Mouse (Mus musculus) CH12.LX (cell line): Measurements from ENCODE around the gene Dusp16. TPM values are rescaled to one million over a fixed set of nuclear protein-coding genes. Genes with fewer than 3 reads are reported as not detected.

Experiments used
- DNase-seq: peaks from one replicate; pipeline ENCODE4 v3.0.0-alpha.2; 2013; ENCODE audit errors: extremely low read depth
- H3K27ac ChIP-seq: 2 replicates; pipeline ENCODE4 v1.5.1; 2012; ENCODE audit warnings: low read depth, mild to moderate bottlenecking, control low read depth, moderate library complexity; ENCODE audit not compliant: insufficient read depth
- H3K27me3 ChIP-seq: replicated peaks from 2 replicates; pipeline ENCODE3; 2012; ENCODE audit warnings: inconsistent platforms
- H3K36me3 ChIP-seq, 2 experiments: replicated peaks in 1 of 2; 2 replicates each; pipeline versions ENCODE3 to v1.6.1; 2012; ENCODE audit warnings: inconsistent platforms in 1 of 2, low read length in 1 of 2, mild to moderate bottlenecking in 1 of 2, mixed read lengths in 1 of 2, moderate library complexity in 1 of 2; ENCODE audit not compliant: control insufficient read depth in 1 of 2, insufficient read depth in 1 of 2
- H3K4me1 ChIP-seq, 2 experiments: 2 replicates each; pipeline ENCODE4 v1.6.1; 2012; ENCODE audit warnings: inconsistent platforms in 1 of 2, moderate library complexity in 1 of 2; ENCODE audit not compliant: insufficient read depth in 2 of 2, control insufficient read depth in 1 of 2
- H3K4me2 ChIP-seq: 2 replicates; pipeline ENCODE4 v1.6.1; 2012; ENCODE audit warnings: low read depth, mild to moderate bottlenecking, control low read depth; ENCODE audit not compliant: poor library complexity, insufficient read depth, severe bottlenecking
- H3K4me3 ChIP-seq, 3 experiments: fragments of 150-350 bp in 1 of 3; sonication (generic) in 1 of 3; replicated peaks in 1 of 3; 2 replicates each; pipeline versions ENCODE3 to v1.5.1; 2011 to 2012; ENCODE audit warnings: low read depth in 2 of 3, low read length in 2 of 3, mild to moderate bottlenecking in 2 of 3, moderate library complexity in 2 of 3, control low read depth in 1 of 3, improper control_type of control experiment in 1 of 3, inconsistent platforms in 1 of 3, mixed read lengths in 1 of 3; ENCODE audit not compliant: poor library complexity in 1 of 3
- H3K79me2 ChIP-seq: replicated peaks from 2 replicates; pipeline ENCODE4 v1.6.1; 2012; ENCODE audit warnings: mild to moderate bottlenecking, moderate library complexity; ENCODE audit not compliant: control insufficient read depth, poor library complexity, insufficient read depth, severe bottlenecking; ENCODE audit errors: extremely low read depth
- H3K9ac ChIP-seq: 2 replicates; pipeline ENCODE4 v1.6.1; 2012; ENCODE audit warnings: low read depth, mild to moderate bottlenecking, control low read depth, moderate library complexity; ENCODE audit not compliant: insufficient read depth
- H3K9me3 ChIP-seq: replicated peaks from 2 replicates; pipeline ENCODE3; 2012; ENCODE audit warnings: low read length, inconsistent platforms, mixed read lengths
- CTCF ChIP-seq, 2 experiments: IDR thresholded peaks in 1 of 2; conservative IDR thresholded peaks in 1 of 2; 2 replicates each; pipeline ENCODE4 v1.5.1; 2011 to 2012; ENCODE audit warnings: low read depth in 2 of 2, low read length in 2 of 2, improper control_type of control experiment in 1 of 2, inconsistent platforms in 1 of 2, mild to moderate bottlenecking in 1 of 2, moderate library complexity in 1 of 2
- ELF1 ChIP-seq: IDR thresholded peaks from 2 replicates; pipeline ENCODE4 v1.6.1; 2014; ENCODE audit warnings: low read depth, mild to moderate bottlenecking, inconsistent platforms, low read length, improper control_type of control experiment
- HCFC1 ChIP-seq: IDR thresholded peaks from 2 replicates; pipeline ENCODE4 v1.6.1; 2012; ENCODE audit warnings: low read depth, mild to moderate bottlenecking, inconsistent platforms, low read length, improper control_type of control experiment
- IRF4 ChIP-seq: IDR thresholded peaks from 2 replicates; pipeline ENCODE4 v1.6.1; 2014; ENCODE audit warnings: low read depth, mild to moderate bottlenecking, inconsistent platforms, low read length, improper control_type of control experiment
- KAT2A ChIP-seq: IDR thresholded peaks from 2 replicates; pipeline ENCODE4 v1.6.1; 2012; ENCODE audit warnings: low read length, improper control_type of control experiment, inconsistent platforms; ENCODE audit not compliant: insufficient replicate concordance
- MAFK ChIP-seq: IDR thresholded peaks from 2 replicates; pipeline ENCODE4 v1.6.1; 2011; ENCODE audit warnings: low read length, improper control_type of control experiment; ENCODE audit not compliant: insufficient replicate concordance
- MAX ChIP-seq: IDR thresholded peaks from 2 replicates; pipeline ENCODE4 v1.6.1; 2011; ENCODE audit warnings: low read length, improper control_type of control experiment
- MAZ ChIP-seq: IDR thresholded peaks from 2 replicates; pipeline ENCODE4 v1.6.1; 2012; ENCODE audit warnings: low read depth, mild to moderate bottlenecking, inconsistent platforms, low read length, improper control_type of control experiment, moderate library complexity
- MXI1 ChIP-seq: IDR thresholded peaks from 2 replicates; pipeline ENCODE4 v1.6.1; 2011; ENCODE audit warnings: mild to moderate bottlenecking, low read depth, low read length, improper control_type of control experiment
- MYC ChIP-seq: IDR thresholded peaks from 2 replicates; pipeline ENCODE4 v1.6.1; 2011; ENCODE audit warnings: low read depth, mild to moderate bottlenecking, improper control_type of control experiment, low read length
- NRF1 ChIP-seq: IDR thresholded peaks from 2 replicates; pipeline ENCODE4 v1.6.1; 2014; ENCODE audit warnings: low read depth, mild to moderate bottlenecking, inconsistent platforms, low read length, improper control_type of control experiment, moderate library complexity
- RAD21 ChIP-seq: IDR thresholded peaks from 2 replicates; pipeline ENCODE4 v1.6.1; 2011; ENCODE audit warnings: low read depth, mild to moderate bottlenecking, low read length, improper control_type of control experiment, moderate library complexity
- RCOR1 ChIP-seq: conservative IDR thresholded peaks from 2 replicates; pipeline ENCODE4 v1.6.1; 2012; ENCODE audit warnings: low read depth, mild to moderate bottlenecking, inconsistent platforms, low read length, improper control_type of control experiment
- SIN3A ChIP-seq: IDR thresholded peaks from 2 replicates; pipeline ENCODE4 v1.6.1; 2012; ENCODE audit warnings: low read length, improper control_type of control experiment, inconsistent platforms
- SMC3 ChIP-seq: IDR thresholded peaks from 2 replicates; pipeline ENCODE4 v1.6.1; 2011; ENCODE audit warnings: low read depth, low read length, improper control_type of control experiment
- UBTF ChIP-seq: IDR thresholded peaks from 2 replicates; pipeline ENCODE4 v1.6.1; 2012; ENCODE audit warnings: low read depth, mild to moderate bottlenecking, inconsistent platforms, low read length, improper control_type of control experiment, moderate library complexity
- USF2 ChIP-seq: conservative IDR thresholded peaks from 2 replicates; pipeline ENCODE4 v1.6.1; 2011; ENCODE audit warnings: low read depth, low read length, improper control_type of control experiment
- ZC3H11A ChIP-seq: IDR thresholded peaks from 2 replicates; pipeline ENCODE4 v1.6.1; 2012; ENCODE audit warnings: low read depth, mild to moderate bottlenecking, inconsistent platforms, low read length, improper control_type of control experiment
- ZKSCAN1 ChIP-seq: IDR thresholded peaks from 2 replicates; pipeline ENCODE4 v1.6.1; 2012; ENCODE audit warnings: low read depth, inconsistent platforms, low read length, improper control_type of control experiment, borderline replicate concordance
- ZMIZ1 ChIP-seq: IDR thresholded peaks from 2 replicates; pipeline ENCODE4 v1.6.1; 2012; ENCODE audit warnings: low read depth, mild to moderate bottlenecking, inconsistent platforms, low read length, improper control_type of control experiment
- ZNF384 ChIP-seq: IDR thresholded peaks from 2 replicates; pipeline ENCODE4 v1.6.1; 2012; ENCODE audit warnings: low read depth, low read length, improper control_type of control experiment, inconsistent platforms
- dilution Hi-C: fragments of 300-500 bp; cut with MboI; formaldehyde crosslinking; loops from 2 replicates; pipeline ENCODE4 v1.14.3; 2020; ENCODE audit warnings: low sequenced_read_pairs; ENCODE audit not compliant: extremely low pct_unique_long_range_greater_than_20kb, extremely low pct_ligation_motif_present
- in situ Hi-C: fragments of 300-500 bp; cut with MboI; formaldehyde crosslinking; loops from 3 replicates; pipeline ENCODE4 v1.14.3; 2019; ENCODE audit warnings: low sequenced_read_pairs, low pct_ligation_motif_present, low pct_unique_long_range_greater_than_20kb, mixed read lengths
- polyA plus RNA-seq: library from polyadenylated mRNA; unstranded; fragments of >175 nt; gene quantifications from 2 replicates; pipeline ENCODE4 v1.2.1, GENCODE M21; 2012; ENCODE audit warnings: low read depth; ENCODE audit not compliant: insufficient read length
- total RNA-seq, 2 experiments: library from RNA; depleted of rRNA; stranded (reverse); fragments of 300-350 nt in 1 of 2; fragments of >200 nt in 1 of 2; gene quantifications; 2 replicates each; pipeline ENCODE4 v1.2.3; 2012 to 2014

Gene Dusp16
- total and polyA plus RNA-seq, 3 experiments, result 3.7 to 13.1 (median 10.6) TPM

DNA sequence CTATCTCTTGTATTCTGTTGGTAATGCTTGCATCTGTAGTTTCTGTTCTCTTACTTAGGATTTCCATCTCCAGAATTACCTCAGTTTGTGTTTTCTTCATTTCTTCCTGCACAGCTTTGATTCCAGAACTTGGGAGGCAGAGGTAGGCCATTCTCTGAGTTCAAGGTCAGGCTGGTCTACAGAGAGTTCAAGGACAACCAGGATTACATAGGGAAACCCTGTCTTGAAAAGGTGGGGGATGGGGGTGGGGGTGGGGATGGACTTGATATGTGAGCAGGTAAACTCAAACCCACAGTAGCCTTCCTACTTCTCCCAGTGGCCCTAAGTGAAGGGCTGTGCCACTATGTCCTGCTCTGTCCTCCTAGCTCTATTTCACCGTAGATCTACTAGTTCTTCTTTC lies 20.6 kb upstream of the Dusp16 start:
- H3K36me3 ChIP-seq, result no peaks in the 10 kb centered on the region
- no peaks in the 10 kb centered on the region for H3K4me1 ChIP-seq
- H3K9me3 ChIP-seq, result no peaks in the 10 kb centered on the region
- dilution Hi-C loops (no loop called here), in situ Hi-C loops (no loop called here)
- no peak for TF ChIP-seq ZMIZ1
- no peak for TF ChIP-seq ZNF384
- no peak for TF ChIP-seq UBTF
- TF ChIP-seq SMC3, result no peak
- TF ChIP-seq HCFC1, result no peak
- TF ChIP-seq CTCF (conservative IDR thresholded peaks at IDR 0.05 in 1 of 2, IDR thresholded peaks at IDR 0.05 in 1 of 2; ENCODE audit: low read depth in 2 of 2, low read length in 2 of 2), result no peak
- no peak for TF ChIP-seq MYC
- no peak for TF ChIP-seq MXI1
- TF ChIP-seq KAT2A, result no peak
- no peak for TF ChIP-seq ZC3H11A
- TF ChIP-seq NRF1, result no peak
- no peak for TF ChIP-seq ZKSCAN1
- TF ChIP-seq IRF4, result no peak
- TF ChIP-seq USF2, result no peak
- TF ChIP-seq MAZ, result no peak
- no peak for TF ChIP-seq RCOR1
- no peak for TF ChIP-seq MAFK
- H3K27ac ChIP-seq, result no peak overlapping the region
- no peaks in the 10 kb centered on the region for H3K79me2 ChIP-seq
- no peak overlapping the region for H3K4me2 ChIP-seq
- no peak for DNase-seq
- H3K27me3 ChIP-seq, result no peaks in the 10 kb centered on the region
- no peak overlapping the region for H3K9ac ChIP-seq
- H3K4me3 ChIP-seq, result no peak overlapping the region

DNA sequence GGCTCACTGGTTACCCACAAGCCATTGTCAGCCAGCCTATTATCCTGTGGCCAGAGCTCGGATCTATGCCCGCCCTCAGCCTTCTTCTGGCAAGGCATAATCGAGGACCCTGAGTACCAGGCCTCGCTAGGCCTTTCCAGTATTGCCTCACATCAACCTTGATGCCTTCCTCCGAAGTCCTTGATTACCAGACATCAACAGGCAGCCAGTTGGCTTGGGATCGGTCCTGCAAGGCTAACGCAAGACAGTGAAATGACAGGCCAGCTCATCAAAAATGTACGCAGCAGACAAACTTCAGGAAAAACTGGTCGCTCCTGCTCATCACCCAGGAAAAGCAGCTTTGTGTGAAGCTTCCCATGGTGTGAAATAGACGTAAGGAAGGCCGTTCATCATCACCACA lies 15.4 kb upstream of the Dusp16 start:
- no peak overlapping the region for H3K9ac ChIP-seq
- H3K79me2 ChIP-seq, result no peaks in the 10 kb centered on the region
- H3K36me3 ChIP-seq, result no peaks in the 10 kb centered on the region
- no peak overlapping the region for H3K4me2 ChIP-seq
- H3K9me3 ChIP-seq, result no peaks in the 10 kb centered on the region
- no peak overlapping the region for H3K4me3 ChIP-seq
- no peak for DNase-seq
- no peak for TF ChIP-seq ELF1
- TF ChIP-seq MAX, result no peak
- TF ChIP-seq RAD21, result no peak
- TF ChIP-seq SIN3A, result no peak
- TF ChIP-seq UBTF, result no peak
- TF ChIP-seq RCOR1, result no peak
- dilution Hi-C loops (no loop called here), in situ Hi-C loops (no loop called here)
- H3K27ac ChIP-seq, result no peak overlapping the region
- peaks cover 9 to 35% of the 10 kb centered on the region in 2 experiments for H3K4me1 ChIP-seq
- no peaks in the 10 kb centered on the region for H3K27me3 ChIP-seq
